Mouse (Mus musculus): ENCODE results near the gene Vcl.

Vcl gene

DNA sequence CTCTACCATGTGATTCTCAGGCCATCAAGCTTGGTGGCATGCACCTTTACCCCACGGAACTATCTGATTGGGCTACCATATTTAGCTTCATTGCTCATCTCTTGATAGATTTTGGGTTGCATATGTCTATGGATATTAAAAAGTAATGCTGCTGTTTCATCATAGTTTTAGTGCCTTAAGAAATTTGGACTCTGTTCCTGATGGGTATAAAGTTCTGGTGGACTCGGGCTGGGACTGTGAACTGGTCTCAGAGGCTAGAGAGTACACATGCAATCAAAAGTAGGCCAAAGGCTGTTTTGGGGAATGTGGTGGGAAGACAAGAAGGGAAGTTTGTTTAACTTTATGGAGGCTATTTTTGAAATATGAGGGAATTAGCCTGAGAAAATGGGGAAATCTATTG, 16.1 kb downstream of the Vcl start:
- peak in 1 of 2 experiments; percentile 32 for DNase-seq

DNA sequence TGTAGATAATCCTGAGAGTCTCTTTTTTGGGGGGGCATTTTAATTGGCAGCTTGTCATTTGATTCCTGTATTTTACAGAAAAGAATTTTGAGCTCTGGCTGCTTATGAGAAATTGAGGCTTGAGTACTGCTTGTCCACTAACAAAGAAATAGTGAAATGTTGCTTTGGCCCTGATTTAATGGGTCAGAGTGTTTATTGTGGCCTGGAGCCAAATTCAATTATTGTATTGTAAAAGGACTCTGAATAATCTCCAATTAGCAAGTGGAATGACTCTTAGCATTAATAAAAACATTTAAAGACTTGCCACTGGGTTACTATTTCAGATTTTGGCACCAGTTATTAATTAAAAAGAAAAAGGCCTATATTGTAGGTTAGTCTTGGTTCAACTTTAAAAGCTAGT, 26.8 kb downstream of the Vcl start:
- DNase-seq, result no peak

DNA sequence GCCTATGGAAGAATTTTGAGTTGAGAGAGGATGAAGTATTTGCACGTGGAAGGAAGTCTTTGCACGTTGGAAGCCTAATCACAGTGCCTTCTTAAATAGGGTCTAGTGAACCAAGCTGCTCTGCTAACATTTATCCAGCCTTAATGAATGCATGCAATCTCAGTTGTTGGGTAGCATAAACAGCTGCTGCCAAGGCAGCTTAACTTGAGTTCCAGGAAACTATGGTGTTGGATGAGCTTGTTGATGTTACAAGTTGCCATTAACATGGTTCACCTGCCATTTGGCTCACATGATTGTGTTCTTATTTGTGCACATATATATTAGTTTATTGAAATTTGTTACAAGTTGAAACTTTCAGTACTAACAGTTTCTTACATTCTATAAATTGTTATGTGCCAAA, 29.8 kb downstream of the Vcl start:
- no peak for DNase-seq

DNA sequence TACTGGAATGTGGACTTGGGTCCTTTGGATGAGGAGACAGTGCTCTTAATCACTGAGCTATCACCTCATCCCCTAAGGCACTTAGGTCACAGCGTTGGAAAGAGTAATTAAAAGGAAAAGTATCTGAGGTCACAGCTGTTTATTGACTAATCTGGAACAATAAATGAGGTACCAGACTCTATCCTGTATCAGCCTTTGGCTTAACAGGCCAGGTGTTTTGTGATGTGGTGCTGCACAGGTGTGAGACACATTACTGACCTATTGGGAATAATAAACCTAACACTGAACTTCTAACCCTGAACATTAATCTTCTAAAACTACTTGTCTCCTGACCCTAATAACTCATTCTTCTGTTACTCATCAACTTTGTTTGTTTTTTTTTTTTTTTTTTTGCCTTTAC, 33.3 kb downstream of the Vcl start:
- DNase-seq, result peak in 1 of 2 experiments; percentile 16

DNA sequence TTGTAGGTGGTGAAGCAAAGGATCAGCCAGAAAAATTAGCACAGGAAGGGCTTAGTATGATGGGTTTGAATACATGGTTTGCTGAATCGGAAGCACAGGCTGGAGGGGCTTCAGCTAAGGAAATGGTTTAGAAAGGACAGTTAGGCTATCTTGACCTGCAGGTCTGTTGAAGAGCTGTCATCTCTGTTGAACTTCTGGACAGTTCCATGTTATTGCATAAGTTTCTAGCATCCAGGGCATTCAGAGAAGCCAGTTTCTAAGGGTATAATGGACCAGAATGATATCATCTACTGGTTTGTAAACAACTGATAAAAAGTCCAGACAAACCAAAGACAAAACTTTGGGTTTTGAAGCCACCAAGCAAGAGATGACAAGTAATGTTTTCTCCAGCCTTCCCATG, 33.7 kb downstream of the Vcl start:
- DNase-seq, result no peak

DNA sequence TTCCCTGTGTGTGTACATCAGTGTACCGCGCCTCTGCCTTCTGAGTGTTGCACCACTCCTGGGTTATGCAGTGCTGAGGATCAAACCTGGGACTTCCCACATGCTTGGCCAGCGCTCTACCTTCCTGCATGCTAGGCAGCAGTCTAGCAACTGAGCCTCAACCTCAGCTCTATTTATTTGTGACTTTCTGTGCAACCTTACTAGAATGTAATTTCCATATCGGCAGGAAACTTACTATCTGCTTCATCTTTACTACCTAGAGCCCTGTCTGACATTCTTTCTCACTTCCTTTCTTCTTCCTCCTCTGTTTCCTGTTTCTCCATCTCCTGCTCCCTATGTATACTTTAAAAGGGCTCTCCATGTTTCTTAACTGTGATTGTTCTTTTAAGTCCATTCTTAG, 34.7 kb downstream of the Vcl start:
- DNase-seq, result no peak

DNA sequence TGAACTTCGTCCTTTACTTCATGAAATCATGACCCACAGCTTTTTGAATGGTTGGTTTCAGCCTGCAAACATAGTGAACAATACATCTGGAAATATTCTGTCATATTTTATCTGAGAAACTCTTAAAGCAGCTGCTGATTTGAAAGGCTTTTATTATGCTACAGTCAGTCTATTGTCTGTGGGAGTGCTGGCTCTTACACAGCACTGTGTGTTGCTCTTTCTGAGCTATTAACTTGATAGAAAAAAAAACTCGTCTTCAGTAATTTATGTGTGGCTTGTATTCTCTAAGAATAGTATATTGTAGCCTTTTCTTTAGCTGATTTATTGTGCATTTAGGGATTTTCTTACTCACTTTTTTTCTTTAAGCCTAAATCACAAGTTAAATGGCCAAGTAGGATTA, 35.1 kb downstream of the Vcl start:
- DNase-seq, result no peak

DNA sequence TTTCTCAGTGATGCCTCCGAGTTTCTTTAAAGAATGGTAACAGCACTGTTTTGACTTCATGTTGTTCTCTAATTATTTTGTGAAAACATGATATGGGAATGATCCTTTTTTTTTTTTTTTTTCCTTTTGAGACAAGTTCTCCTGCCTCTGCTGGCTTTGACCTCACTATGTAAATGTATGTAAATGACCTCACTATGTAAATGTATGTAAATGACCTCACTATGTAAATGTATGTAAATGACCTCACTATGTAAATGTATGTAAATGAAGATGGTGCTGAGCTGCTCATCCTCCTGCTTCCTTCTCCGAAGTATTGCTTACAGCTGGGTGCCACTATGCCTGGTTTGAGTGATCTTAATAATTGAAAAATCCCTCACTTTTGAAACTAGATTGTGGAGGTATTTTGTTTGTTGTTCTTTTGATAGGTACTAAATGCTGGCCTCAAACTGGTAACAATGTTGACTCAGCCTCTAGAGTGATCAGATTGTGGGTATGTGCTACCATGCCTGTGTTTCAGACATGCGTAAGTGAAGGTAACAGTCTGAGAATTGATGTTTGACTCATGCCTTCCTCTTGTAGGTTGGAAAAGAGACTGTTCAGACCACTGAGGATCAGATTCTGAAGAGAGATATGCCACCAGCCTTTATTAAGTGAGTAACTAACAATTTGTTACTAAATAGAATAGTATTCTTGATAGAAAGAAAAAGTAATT, 37.9 kb downstream of the Vcl start:
- DNase-seq, result no peak

DNA sequence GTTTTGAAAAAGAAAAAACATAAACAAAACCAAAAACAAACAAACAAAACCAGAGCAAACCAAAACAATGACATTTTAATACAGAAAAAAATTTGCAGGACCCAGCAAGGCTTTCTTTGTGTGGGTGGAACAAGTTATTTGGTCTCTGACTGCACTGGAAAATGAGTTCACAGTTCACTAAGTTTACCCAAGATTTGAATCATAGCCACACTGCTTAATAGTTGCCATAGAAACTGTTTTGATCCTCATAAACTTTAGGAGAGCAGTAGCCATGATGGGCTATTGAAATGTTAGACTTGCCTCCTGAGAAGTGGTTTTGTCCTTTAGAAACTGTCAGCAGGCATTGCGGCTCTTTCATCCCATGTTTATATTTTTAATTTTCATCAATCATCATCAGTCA, 39.9 kb downstream of the Vcl start:
- DNase-seq, result no peak

DNA sequence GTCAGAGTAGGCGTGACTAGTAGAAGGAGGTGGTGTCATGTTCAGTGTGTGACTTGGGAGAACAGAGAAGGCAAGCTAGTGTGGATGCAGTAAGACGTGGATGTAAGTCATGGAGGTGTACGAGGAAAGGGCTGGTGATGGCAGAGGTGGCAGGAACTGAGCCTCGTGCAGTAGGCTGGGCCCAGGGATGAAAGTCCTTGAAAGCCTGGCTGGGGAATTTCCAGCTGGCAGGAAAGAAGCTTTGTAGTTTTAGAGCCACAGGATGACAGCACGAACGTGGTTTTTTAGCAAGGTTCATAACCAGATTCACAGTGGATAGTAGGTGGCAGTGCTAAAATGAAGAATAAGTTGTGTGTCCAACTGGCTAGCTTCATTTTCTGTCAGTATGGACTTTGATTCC, 41.2 kb downstream of the Vcl start:
- peak; percentile 48 to 73 for DNase-seq

DNA sequence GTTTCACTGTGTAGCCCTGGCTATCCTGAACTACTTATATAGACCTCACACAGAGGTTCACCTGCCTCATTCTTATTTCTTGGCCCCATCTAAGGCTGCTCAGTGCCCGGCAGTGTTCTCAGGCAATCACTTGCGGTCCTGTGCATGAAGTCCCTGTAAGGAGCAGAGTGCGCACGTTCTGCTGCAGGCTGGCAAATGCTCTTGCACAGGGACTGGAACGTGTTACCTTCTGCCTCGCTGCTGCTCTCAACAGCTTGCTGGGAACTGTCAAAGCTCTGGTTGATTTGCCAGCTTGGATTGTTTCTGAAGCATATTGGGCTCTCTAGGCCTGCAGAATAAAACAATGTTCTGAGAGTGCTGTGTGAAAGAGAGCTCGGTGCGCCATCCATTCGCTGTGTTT, 41.7 kb downstream of the Vcl start:
- no peak for DNase-seq

DNA sequence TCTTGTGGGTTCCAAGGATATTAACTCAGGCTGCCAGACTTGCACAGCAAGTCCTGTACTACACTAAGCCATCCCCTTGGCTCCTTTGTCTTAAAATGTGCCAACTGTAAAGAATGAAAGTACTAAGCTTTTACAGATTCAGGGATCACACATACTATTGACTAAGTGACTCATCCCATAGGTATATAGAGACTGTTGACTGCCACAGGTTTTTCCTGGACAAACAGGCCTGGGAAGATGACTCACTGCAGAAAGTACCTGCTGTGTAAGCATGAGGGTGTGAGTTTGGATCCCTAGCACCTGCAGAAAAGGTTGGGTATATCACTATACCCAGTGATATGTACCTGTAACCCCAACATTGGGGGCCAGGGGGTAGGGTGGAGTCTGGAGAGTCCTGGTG, 44.6 kb downstream of the Vcl start:
- no peak for DNase-seq

DNA sequence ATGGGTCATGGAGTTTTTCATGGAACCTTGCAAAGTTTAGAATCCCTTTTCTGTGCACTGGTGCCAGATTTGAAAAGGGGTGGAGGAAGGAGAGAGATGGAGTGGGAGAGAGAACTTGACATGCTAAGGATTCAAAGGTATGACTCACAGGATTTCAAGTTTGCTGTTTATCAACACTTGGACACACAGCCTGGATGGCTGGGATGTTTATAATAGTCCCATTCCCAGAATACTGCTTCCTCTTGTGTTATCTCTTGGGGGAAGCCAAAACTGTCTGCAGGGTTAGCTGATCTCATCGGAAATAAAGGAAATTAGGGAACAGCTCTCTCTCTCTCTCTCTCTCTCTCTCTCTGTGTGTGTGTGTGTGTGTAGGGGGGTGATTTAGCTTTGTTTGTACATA, 47.5 kb downstream of the Vcl start:
- no peak for DNase-seq

DNA sequence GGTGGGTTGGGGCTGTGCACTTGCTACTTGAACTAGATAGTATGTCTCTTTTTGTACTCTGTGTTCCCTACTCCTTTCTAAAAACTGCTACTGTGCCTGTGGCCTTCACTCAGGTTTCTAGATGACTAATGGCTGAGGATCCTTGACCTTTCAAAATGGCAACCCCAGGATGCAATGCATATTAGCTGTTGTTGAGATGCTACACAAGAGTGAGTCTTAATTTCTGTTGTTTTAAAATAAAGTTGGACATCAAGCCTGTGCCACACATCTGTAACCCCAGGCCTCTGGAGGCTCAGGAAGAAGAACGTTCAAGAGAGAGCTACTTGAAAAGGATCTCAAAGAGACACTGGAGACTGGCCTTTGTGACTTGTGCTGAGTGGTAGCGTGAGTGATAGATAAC, 48.5 kb downstream of the Vcl start:
- DNase-seq, result no peak

DNA sequence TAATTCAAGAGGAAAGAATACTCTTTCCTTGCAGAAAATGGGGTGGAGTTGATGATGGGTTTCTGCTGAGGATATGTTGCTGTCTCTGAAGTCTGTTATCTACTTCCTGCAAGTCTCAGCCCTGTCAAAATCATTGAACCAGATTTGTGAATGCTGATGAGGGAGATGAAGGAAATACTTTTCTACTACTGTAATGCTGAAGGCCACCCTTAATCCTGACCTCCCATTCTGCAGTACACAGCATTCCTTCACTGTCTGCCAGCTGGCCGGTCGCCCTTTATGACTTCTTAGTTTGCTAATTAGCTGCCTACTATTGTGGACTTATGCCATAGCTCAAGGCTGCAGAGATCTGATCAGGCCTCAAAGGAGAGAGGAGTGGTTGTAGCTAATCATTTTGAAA, 54.6 kb downstream of the Vcl start:
- DNase-seq, result peak; percentile 92

DNA sequence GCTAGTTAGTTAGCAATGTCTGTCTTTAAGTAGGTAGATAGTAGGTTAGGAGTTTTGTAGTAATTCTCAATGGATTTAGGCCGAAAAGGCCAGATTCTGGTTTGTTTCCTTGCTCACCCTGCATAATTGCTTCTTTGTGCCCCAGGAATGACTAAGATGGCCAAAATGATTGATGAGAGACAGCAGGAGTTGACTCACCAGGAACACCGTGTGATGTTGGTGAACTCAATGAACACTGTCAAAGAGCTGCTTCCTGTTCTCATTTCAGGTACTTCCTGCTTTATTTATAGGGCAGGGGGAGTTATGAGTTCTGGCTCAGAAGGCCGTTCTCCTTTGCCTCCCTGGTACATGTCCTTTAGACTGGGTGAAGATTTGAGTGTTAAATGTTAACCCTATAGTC, 56.3 kb downstream of the Vcl start:
- peak in 1 of 2 experiments; percentile 46 for DNase-seq

DNA sequence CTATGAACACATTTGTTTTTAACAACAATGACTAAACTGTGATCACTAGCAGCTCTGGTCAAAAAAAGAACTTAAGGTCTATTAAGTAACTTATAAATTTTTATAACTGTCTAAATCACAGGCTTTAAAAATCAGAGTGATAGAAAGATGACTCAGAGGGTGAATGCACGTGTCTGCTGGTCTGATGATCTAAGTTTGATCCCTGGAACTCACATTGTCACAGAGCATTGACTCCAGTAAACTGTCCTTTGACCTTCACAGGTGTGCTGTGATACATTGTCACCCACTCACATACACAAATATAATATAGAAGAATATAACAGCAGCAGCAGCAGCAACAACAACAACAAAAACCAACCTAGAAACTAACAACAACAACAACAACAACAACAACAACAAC, 62.3 kb downstream of the Vcl start:
- no peak for DNase-seq

DNA sequence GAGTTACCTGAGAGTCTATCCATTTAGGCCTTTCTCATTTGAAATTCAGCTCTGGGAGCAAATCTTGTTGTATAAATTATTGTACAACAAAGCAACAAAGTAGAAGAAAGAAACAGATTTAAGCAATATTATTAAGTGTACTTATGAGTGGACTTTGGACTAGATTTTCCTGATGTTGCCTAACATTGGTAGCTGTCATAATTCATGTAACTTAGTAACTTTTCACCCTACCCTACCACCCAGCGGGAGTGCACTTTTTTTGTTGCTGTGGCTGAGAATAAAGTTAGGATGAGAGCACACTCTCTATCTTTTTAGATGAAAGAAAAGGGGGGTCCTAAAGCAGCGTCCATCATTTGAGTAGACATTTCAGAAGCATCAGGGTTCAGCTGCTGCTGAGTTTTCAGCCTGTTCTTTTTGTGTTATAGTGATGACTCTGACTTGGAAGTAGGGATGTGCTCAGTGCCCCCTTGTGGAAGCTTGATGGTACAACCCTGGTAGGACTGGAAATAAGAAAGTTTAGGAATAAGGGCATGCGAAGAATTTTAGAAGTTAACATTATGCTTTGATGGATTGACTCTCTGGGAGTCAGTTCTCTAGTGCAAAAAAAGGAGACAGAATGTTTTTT, 64.0 kb downstream of the Vcl start:
- peak; percentile 65 to 70 for DNase-seq

DNA sequence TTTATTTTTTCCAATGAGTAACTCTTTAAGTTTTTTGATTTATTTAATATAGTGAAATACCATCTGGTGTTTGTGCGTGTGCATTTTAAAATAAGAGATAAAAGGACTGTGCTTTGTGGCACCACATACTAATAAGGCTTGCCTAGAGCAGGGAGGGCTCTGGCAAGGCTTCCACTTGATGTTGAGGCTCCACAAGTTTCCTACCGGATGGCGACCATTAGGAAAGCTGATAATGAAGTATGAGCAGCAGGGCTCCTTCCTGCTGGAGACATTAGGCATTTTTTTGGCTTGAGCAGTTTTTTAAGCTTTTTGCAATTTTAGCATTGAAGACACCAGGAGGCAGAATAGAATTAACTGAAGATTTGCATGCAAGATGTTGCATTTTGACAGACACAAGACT, 65.3 kb downstream of the Vcl start:
- DNase-seq, result no peak

DNA sequence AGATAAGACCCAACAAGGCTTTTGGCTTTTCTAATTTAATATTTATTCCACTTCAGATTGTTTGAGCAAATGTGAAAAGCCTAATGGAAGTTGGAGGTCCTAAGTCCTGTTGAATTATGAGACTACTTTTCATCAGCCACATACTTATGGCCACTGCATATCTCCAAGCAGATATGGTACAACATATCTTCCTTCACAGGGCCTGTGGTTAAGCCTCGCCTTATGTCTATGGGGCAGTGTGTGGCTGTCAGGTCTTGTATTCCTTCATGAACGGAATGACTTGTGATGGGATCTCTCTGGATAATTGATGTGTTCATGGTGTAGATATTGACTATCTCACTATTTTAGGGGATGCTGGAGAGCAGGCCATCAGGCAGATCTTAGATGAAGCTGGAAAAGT, 66.3 kb downstream of the Vcl start:
- DNase-seq, result no peak

DNA sequence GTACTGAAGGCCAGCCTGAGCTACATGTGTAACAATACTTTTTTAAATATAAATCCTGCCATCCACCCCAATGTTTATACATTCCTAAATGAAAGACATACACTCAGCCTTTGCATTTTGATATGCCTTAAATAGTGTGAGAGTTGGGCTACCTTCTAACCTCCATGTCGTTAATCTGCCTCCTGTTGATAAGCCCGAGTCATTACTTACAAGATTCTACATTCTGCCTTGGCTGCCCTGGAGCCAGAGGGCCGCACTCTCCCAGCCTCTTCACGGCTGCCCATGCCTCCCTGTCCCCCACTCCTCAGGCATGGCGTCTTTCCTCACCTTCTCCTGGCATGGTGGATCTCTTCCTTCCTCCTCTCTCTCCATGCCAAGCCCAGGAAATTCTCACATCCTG, 67.2 kb downstream of the Vcl start:
- DNase-seq, result peak in 1 of 2 experiments; percentile 16

DNA sequence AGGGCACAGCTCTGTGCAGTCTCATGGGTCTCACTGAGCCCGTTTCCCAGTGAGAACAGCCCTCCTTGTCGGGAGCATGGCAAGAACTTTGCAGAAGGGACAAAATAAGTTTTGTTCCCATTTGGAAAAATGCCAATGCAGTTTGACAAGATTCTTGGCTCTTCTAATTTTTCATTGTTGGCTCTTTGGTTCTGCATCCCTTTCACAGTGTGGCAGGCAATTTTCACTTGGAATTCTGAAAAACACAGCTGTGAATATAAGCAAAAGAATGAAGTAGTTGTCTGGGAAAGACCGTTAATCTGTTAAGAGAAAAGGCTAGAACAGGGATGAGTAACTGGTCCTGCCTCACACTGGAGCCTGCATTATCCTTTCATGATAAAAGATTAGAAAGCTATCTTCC, 68.3 kb downstream of the Vcl start:
- DNase-seq, result no peak

DNA sequence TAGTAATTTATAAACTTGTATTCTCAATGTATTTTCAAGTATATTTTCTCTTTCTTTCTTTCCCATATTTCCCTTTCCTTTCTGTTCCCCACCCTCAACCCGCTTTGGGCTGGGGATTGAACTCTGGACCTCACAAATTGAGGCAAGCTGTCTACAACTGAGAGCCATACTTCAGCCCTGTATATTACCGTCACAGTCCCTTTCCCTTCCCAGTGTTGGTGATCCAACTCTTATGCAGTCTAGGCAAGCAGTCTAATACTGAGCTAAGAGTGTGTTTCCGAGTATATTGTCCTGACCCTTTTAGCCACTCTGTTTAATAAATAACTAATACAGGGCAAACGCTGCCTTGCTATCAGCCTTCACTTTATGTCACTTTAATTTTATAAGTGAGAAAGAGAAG, 70.4 kb downstream of the Vcl start:
- peak in 1 of 2 experiments; percentile 19 for DNase-seq

DNA sequence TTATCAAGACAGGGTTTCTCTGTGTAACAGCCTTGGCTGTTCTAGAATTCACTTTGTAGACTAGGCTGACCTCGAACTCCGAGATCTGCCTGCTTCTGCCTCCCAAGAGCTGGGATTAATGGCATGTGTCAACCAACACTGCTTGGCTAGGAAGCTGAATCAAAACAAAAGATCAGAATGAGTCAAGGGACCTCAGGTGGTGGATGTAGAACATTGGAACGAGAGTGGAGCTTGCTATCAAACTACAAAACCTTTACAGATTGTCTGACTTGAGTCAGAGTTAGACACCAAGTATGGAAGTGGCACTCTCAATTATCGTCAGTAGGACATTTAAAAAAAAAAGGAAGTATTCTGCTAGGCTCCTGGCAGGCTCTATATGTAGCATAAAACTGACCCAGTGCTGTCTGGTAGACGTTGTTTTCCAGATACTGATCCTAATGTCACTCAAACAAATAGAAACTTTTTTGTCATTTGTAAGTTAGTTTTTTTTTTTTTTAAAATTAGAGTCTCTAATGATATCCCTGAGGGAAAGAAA, 84.7 kb downstream of the Vcl start:
- no peak for DNase-seq

DNA sequence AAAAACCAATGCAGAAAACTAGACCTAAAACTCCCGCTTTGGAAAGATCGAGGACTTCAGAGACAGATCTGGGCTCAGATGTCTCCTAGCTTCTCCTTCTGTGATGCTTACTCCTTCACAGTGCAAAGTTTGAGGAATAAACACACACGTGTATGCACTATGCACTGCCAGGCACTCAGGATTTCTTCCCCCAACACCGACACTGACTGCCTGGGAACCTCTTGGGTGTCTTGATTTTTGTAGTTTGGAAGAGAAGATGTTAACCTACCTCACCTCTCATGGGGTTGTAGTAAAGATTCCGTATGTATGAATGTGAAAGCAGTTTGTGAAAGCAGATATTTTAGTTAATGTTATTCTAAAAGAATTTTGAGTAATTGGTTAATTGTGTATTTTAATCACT, 88.7 kb downstream of the Vcl start:
- DNase-seq, result no peak

Measured in kidney, postnatal 36 days (tissue).